Mouse (Mus musculus): ENCODE results near the gene Aig1. TPM values are rescaled to one million over a fixed set of nuclear protein-coding genes. Genes with fewer than 3 reads are reported as not detected.
"Not testable (repeated sequence)": the region's sequence is repeated elsewhere in the genome, so short reads cannot be mapped to it uniquely, and the experiment has no call there.

Aig1 gene
- total RNA-seq (2014; fragmentation: Nextera tagmentation) = 17.8 and 20.2 TPM in 2 replicates
- total RNA-seq (2017) = 7.7 and 18.5 TPM in 2 replicates

DNA sequence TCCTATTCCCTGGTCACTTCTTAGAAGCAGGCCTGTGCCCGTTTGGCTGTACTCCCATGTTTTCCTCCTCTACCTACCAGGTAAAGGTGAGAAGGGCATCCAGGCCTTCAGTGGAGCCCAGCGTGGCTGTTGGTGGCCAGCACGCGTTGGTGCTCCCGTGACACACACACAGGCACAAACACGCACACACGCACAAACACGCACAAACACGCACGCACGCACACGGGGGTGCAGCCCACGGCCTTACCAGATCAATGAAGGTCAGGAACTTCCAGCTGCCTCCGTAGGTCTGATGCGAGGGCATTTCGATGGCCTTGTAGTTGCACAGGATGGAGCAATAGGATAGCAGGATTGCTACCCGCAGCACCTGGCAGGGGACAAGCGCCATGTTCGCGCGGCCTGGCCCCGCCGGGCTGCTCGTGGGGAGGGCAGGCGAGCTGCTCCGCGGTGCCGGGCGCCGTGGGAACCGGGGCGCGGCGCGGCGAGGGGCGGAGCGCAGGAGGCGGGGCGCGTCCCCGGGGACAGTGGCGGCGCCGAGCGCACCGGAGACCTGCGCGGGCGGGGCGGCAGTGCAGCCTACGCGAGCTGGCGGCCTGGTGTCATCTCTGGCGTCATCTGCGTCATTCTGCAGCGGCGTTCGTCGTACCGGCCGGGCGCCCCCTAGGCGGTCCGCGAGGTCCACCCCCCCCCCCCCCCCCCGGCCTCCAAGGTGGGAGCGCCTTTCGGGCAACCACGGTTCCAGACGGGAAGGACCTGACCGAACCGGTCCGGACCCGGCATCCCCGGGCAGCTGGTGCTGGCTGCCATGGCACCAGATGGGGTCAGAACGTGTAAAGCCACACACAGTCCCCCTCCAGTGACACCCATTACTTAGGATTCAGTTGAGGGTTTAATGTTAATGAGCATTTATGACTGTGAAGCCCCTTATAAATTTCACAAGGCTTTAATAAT, at the start of gene Aig1:
Gene Aig1, minus strand, starts transcription at position 610 of the 951 bp plus-strand sequence.
- ATAC-seq (replicated peaks; ENCODE audit: low FRiP score, low TSS enrichment, poor library complexity, severe bottlenecking) = peak; percentile 92

DNA sequence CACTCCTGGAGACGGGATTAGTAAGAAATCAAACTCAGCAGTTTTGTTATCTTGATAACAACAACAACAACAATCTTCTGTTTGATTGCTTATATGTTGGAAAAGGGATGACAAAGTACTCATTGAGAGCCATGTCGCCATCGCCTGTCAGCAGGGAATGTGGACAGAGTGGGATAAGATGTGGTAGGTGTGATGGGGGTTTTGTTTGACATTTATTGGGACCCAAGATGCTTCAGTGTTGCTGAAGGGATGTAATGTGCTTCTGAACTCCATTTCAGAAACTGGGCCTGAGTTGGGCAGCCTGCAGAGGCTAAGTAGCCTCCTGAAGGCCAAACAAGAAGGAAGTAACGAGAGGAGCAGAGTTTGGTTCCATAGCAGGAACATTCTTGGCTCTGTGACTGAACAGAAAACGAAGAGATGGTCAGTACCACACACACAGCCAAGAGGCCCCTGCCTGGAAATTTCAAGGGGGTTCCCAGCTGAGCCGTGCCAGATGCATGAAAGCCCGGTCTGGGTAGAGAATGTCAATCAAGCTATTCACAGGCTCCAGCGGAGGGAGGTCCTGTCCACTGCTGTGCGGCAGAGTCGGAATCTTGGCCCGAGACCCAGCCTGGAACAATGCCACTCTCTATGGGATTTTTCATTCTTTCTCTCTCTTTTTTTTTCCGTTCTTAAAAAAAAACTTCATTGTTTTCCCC, 48.0 kb upstream of the Aig1 start:
- ATAC-seq (replicated peaks; ENCODE audit: low FRiP score, low TSS enrichment, poor library complexity, severe bottlenecking) = no peak

DNA sequence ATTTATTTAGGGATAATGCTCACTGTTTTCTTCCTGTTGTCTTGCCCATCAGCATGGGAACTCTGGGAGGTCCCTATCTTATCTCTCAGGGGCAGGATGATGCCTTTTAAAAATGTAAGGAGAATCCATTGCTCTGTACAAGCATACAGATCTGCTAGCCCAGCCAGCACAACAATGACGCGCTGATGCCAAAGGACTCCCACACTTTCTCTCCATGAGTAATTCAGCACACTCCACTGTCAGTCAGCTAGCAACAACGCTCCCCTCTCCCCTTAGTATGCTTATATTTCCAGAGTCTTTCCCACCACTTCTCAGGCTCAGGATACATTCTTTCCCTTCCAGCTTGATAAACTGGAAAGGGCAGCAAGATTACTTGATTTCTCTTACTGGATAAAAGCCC, 46.4 kb upstream of the Aig1 start:
- no peak for ATAC-seq (replicated peaks; ENCODE audit: low FRiP score, low TSS enrichment, poor library complexity, severe bottlenecking)

DNA sequence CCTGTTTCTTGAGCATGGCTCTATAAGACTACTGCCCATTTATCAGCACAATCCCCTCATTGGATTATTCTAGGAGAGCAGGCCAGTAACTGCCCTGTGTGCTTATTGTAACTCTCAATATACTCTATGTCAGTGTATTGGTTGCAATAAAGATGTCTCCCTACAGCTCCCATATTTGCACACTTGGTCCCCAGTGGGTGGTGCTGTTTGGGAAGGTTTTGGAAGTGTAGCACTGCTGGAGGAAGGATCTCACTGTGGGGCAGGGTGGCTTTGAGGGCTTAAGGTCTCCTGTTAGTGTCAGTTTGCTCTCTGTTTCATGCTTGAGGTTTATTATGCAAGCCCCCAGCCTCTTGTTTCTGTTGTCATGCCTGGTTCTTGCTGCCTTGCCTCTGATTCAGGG, 44.9 kb upstream of the Aig1 start:
- ATAC-seq (replicated peaks; ENCODE audit: low FRiP score, low TSS enrichment, poor library complexity, severe bottlenecking) = no peak

DNA sequence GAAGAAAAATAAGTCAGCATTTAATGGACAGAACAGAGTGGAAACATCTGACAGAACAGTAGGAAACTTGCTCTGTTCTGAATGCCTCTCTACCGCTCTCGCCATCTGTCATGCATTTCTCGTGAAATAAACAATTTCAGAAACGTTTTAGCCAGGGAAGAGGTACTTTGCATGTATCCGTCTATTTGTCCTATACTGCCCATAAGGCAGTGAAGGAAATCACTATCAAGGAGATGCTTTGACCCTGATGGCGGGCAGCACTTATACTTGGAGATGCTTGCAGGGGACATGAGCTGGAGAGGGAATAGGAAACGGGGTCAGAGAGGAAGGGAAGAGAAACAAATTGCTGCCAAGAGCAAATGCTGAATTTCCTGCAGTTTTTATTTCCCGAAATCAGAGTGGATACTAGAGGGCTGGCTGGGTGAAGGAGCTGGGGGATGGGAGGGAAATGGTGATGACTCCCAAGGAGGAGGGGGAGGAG, 37.5 kb upstream of the Aig1 start:
- no peak for ATAC-seq (replicated peaks; ENCODE audit: low FRiP score, low TSS enrichment, poor library complexity, severe bottlenecking)

DNA sequence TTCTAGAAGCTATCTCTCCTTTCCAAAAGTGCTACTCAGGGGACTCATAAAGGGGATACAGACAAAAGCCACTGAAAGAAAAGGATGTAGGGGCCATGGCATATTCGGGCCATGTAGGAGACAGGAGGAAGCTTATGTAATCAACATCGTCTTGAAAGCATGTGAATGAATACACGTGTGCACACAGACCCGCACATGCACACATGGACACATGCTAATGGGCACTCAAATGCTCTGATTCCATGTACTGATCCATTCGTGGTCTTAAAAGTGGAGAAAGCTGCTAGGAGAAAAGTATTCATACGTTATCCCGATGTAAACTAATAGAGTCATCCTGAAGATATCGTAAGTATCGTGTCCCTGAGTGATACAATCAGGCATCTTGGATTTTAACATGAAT, 36.8 kb upstream of the Aig1 start:
- ATAC-seq (replicated peaks; ENCODE audit: low FRiP score, low TSS enrichment, poor library complexity, severe bottlenecking) = no peak

DNA sequence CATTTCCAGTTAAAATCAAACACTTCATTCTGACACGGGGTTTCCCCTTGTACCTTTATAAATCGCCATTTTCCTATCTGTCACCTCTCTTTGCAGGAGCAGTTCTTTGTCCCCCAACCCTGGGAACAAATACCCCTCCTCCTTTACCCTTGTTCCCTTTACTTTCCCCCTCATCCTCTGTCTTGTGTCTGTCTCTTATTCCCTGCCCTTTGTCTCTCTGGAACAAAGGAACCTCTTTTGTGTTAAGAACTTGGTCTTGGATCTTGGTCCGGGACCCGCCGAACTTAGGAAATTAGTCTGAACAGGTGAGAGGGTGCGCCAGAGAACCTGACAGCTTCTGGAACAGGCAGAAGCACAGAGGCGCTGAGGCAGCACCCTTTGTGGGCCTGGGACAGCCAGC, 24.0 kb upstream of the Aig1 start:
- not testable (repeated sequence) for ATAC-seq (replicated peaks; ENCODE audit: low FRiP score, low TSS enrichment, poor library complexity, severe bottlenecking)

DNA sequence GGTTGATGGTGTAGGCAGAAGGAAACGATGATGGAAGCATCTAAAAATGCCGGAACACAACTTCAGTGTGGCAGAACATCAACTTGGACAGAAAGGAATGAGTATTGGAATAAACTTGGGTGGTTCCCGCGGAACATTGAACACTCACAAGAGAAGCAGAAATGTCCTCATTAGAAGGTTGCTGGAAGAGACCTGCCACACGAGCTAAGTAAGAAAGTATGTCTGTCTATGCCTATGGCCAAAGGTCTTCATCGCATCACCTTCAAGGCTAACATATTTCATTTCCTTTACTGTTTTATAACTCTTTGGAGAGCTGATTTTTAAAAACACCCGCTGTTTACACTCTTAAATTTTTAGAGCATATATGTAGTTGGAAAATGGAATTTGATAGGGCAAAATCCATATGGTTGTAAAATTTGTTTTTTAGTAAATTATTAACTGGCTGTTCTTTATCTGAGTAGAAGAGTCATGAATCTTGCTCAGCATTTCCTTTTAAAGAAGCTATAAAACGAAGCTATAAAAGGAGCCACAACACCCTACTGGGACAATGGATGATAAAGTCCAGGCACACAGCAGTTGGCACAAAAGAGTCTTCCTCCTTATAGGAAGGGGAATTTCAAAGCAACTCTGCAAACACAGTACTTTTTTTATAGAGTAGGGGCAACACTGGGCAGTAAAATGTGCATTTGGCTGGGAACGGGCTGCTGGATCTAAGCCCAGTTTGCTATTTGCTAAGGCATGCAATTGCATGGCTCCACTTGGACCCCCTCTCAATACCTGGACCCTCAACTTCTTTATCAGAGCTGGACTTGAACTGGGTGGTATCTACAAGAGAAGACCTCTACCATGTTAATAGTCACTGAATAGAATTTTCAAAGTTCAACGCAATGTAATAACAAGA, 14.4 kb upstream of the Aig1 start:
- ATAC-seq (replicated peaks; ENCODE audit: low FRiP score, low TSS enrichment, poor library complexity, severe bottlenecking) = no peak

DNA sequence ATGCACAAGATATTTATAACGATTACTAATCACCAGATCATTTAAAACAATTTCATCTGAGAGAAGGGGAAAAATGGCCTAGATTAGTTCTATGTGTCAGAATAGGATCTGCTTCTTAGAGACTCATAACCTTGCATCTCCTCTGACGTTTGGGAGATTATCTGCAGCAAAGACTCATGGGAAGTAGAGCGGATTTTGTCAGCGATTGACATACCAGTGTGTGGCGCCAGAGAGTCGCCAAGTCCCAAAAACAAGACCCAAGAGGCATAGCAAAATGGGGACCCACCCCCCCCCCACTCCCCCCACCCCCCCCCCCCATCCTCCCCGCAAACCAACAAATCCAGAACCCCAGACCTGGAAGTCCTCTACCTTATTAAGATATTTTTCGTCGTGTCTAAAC, 13.7 kb upstream of the Aig1 start:
- ATAC-seq (replicated peaks; ENCODE audit: low FRiP score, low TSS enrichment, poor library complexity, severe bottlenecking) = no peak

DNA sequence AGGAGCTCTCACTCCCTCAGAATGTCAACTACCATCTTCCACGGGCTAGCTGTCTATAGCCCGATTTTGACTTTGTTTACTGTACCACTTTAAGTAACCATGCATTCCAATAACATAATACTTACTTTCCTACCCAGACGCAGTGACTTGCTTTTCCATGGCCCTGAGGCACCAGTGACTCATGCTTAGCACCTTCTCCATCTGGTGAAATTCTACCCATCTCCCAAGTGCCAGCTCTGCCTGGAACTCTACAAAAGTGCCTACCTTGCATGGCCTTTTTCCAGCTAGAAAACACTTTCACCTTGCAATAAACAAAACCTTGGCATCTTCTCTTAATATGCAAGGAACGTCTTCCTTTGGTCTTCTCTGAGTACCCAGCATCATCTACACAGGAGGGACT, 9.9 kb upstream of the Aig1 start:
- ATAC-seq (replicated peaks; ENCODE audit: low FRiP score, low TSS enrichment, poor library complexity, severe bottlenecking) = no peak

DNA sequence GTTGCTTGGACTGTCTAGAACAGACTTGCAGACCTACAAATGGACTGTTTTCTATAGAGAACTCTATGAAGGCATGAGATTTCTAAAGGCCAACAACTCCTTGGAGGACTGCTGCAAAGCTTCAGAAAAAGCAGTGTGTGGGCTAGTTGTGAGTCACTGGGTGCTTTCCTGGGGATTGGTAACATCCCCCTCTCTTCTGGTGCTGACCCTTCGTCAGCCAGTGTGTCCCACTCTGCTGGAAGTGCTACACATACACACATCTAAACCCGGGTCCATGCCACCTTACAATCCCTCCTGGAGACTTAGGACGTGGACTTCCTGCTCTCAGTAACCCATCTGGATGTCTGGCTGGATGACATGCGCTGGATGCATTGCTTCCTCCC, 6.2 kb upstream of the Aig1 start:
- peak; percentile 38; the same call in 1 of the 2 replicates for ATAC-seq (replicated peaks; ENCODE audit: low FRiP score, low TSS enrichment, poor library complexity, severe bottlenecking)

DNA sequence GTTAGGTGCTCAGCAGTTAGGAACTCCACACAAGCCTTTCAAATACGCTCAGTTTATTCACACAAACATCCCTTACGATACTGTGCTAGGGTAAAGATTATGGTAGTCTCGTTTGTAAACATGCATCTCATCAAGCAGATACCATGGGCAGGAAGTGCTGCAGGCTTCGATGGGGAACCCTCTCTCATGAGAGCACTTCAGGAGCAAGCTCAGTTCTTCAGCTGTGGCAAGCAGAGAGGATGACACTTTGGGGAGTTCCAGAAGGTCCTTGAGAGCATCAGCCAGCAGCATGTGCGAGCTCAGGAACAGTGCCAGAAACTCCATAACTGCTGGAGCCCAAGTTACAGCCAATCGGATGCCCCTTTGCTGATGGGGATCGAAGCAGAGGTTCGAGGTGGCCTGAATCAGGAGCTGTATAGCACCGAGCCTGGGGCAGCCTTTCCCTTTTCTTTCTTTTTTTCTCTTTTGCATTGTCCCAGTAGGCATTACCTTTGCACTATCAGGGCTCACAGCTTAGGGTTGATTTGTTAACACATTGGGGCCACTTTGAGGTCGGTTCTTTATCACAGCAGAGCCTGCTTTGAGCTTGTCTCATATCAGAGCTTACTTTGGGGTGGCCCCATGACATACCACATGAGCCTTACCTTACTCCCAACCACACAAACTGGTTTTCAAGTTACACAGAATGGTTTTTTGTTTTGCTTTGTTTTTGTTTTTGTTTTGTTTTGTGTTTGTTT, 5.7 kb upstream of the Aig1 start:
- peak; percentile 99 for ATAC-seq (replicated peaks; ENCODE audit: low FRiP score, low TSS enrichment, poor library complexity, severe bottlenecking)

DNA sequence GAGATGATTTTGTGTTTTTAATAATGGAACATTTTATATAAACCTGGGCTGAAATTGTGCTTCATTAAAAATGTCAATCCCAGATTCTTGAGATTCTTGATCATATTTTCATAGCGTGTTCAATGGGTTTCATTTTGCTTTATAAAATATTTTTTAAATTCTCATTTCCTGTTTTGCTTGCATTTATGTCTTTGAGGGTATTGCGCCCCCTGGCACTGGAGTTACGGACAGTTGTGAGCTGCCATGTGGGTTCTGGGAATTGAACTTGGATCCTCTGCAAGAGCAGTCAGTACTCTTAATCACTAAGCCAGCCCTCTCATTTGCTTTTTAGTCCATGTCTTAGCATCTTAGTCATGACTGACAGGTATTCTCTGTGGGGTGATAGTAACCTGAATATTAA, 1.8 kb upstream of the Aig1 start:
- no peak for ATAC-seq (replicated peaks; ENCODE audit: low FRiP score, low TSS enrichment, poor library complexity, severe bottlenecking)

DNA sequence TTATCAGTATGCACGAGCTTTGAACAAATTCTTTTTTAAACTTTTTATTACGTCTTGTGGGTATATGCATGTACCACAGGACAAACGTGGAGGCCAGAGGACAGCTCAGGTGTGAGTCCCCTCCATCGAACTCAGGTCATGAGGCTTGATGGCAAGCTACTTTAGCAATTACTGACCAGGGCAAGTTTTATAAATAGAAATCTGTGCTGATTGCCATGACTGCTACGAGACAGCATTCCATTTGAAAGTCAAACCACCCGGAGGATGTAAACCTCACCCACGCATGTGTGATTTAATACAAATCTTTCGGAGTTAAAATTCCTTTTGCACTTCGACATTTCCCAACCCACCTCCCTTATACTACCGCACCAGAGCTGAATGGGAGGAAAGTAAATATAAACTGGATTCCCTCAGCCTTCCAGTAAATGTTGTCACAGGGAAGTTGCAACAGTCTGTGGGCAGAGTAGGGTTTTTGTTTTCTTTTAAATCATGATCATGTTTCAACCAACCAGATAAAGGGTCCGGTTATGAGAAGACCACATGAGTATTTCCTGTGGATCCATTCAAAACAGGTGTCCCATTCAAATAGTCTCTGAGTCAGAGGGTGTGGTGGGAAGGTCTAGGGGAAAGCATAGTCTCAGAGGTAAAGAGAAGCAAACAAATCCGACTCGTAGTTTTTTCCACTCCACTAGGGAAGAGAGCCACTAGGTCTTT, 699 bp upstream of the Aig1 start:
- no peak for ATAC-seq (replicated peaks; ENCODE audit: low FRiP score, low TSS enrichment, poor library complexity, severe bottlenecking)

DNA sequence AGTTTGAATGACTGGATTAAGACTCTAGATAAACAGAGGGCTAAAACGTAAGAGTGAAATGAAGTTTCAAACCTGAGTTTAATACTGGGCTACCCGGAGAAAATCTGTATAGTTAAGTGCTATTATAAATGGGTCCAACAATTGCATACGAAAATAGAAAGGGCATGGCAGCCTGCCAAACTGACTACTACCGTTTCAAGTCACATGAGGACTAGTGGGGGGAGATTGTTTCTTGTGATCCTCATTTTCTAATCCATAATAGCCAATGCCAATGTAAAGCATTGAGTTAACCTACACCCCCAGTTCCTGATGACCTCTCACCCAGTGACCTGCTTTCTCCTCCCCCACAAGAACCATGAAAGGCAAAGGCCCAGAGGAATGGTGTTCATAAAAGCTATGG, 2.4 kb downstream of the Aig1 start:
- no peak for ATAC-seq (replicated peaks; ENCODE audit: low FRiP score, low TSS enrichment, poor library complexity, severe bottlenecking)

DNA sequence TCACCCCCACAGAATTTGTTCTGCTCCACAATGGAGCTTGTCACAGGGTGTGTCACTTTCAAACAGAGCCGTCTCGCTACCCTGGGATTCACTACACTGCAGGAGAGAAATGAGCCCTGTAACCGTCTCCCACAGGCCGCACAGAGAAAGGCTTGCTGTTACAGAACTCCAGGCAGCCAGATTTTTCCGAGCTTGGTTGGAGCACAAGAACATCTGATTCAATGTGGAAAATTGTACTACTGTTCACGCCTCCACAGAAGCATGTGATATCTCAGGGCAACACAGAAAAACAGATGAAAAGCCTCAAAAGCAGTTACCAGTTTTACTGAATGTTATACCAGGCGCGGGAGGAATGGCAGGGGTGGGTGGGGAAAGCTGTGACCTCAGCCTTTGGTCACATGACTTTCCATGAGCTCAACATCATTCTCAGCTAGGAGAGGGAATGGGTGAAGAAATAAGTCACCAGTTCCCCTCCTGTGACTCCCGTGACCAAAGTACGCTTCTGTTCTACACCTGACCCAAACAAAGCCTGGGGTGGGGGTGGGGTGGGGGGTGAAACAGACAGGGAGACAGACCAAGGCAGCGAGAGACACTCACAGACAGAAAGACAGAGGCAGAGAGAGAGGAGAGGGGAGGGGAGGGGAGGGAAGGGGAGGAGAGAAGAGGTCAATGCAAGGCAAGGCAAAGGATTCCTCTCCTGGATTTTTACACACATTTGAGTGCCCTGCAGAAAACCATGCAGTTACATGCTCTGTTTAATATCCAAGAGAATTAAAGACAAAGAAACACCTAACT, 7.5 kb downstream of the Aig1 start:
- ATAC-seq (replicated peaks; ENCODE audit: low FRiP score, low TSS enrichment, poor library complexity, severe bottlenecking) = no peak

DNA sequence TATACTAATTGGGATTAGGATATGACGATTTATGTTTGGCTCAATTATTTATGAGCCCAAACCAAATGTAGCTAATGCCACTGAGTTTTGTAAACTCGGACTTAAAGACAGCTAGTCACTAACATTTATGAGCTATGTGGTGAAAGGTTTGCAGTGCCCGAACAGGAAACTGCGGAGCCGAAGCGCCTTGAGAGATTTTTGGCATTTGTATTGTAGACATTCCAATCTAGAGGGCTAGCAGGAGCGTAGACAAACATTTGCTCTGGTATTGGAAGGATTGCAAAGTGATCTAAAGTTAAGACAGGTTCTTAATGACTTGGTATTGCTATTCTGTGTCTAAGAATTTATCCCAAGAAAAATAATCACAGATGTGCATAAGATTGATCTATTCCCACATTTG, 12.3 kb downstream of the Aig1 start:
- no peak for ATAC-seq (replicated peaks; ENCODE audit: low FRiP score, low TSS enrichment, poor library complexity, severe bottlenecking)

DNA sequence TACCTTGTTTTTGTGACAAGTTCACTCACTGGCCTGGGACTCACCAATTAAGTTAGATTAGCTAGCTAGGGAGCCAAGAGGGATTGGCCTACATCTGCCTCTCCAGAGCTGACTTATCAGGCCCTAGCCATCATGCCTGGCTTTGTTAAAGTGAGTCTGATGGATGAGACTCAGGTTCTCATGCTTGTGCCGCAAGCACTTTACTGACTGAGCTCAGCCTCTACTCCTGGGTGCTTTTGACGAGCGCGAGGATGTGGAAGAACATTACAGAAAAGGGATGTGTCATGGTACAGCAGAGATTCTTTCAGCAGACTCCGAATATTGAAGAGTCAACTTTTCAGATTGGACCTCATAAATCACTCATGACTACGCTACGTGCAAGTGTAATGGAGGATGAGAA, 12.8 kb downstream of the Aig1 start:
- ATAC-seq (replicated peaks; ENCODE audit: low FRiP score, low TSS enrichment, poor library complexity, severe bottlenecking) = no peak

Data from megakaryocyte-erythroid progenitor cell, adult 5-6 weeks (primary cell).